ENCODE assay signal across 14 mouse cellular contexts in the genomic region with DNA sequence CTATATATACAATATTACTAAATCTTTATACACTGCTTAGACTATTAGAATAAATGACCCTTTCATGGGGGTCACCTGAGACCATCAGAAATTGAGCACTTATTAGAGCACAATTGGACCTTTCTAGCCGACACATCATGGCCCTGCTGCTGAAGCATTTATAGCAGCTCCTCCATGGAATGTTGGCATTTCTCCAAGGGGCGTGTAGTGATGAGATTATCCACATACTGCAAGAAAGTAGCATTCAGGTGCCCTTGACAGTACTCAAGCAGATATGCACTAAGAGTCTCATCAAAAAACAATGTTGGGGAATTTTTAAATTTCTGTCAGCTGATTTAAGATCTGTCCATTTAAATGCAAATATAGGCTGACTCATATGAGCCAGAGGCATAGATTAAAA.
DNase-seq lines count a peak whose midpoint lies in the region; ATAC-seq and TF ChIP-seq lines count a peak whose summit lies in the region.
"Had no signal": no experiment of that assay in that cellular context is flagged by ENCODE, and none has a peak within 500 bp of the region (broad histone marks: within the 10 kb centered on the region; RNA-seq: fewer than 3 reads in every experiment).

No protein-coding gene starts in this region.

- no peaks in the 10 kb centered on the region for H3K4me1 ChIP-seq in intestine, embryonic 15.5 days (replicated peaks)
- H3K4me1 ChIP-seq in intestine, postnatal 0 days (replicated peaks; ENCODE audit: control insufficient read depth, insufficient read depth, low read length): no peaks in the 10 kb centered on the region
- H3K4me1 ChIP-seq: hindbrain, embryonic 15.5 days; neural tube, embryonic 15.5 days had no signal

- DNase-seq in adrenal gland, postnatal 10 days: peak; percentile 9
- no peak for DNase-seq in adrenal gland, adult 8-10 months
- DNase-seq in urinary bladder, postnatal 14 days (ENCODE audit: low spot score): peak; percentile 10
- DNase-seq in urinary bladder, postnatal 10 days (ENCODE audit: low spot score): no peak
- DNase-seq in ovary, postnatal 14 days (ENCODE audit: low spot score): no peak
- DNase-seq: cerebellum, adult 9-10 months had no signal

- no peak overlapping the region for H3K4me2 ChIP-seq in intestine, embryonic 15.5 days (replicated peaks)
- no peak overlapping the region for H3K4me2 ChIP-seq in intestine, postnatal 0 days (replicated peaks; ENCODE audit: low read depth)
- H3K4me2 ChIP-seq: hindbrain, embryonic 15.5 days; liver, embryonic 11.5 days; midbrain, embryonic 11.5 days; neural tube, embryonic 15.5 days had no signal

- WGBS in intestine, embryonic 15.5 days: 15% methylated on average over 2 of the region's 2 CpGs
- 8% methylated on average over 2 of the region's 2 CpGs for WGBS in intestine, postnatal 0 days

- no peaks in the 10 kb centered on the region for H3K36me3 ChIP-seq in intestine, embryonic 15.5 days
- H3K36me3 ChIP-seq in intestine, postnatal 0 days (ENCODE audit: control insufficient read depth, insufficient read depth): no peaks in the 10 kb centered on the region
- H3K36me3 ChIP-seq: G1E; hindbrain, embryonic 15.5 days; neural tube, embryonic 15.5 days had no signal

- TF ChIP-seq CTCF in intestine, postnatal 0 days (IDR thresholded peaks at IDR 0.05; ENCODE audit: low read depth): no peak

- 0 out of 2 replicates have a peak, but pooled peaks have one; percentile 53 for ATAC-seq in intestine, embryonic 15.5 days
- ATAC-seq in intestine, postnatal 0 days: no peak
- no peak for ATAC-seq in CD4-positive, CD25-positive, alpha-beta regulatory T cell, adult 4 months

- H3K9me3 ChIP-seq in intestine, embryonic 15.5 days: no peaks in the 10 kb centered on the region
- H3K9me3 ChIP-seq in intestine, postnatal 0 days (ENCODE audit: control insufficient read depth): no peaks in the 10 kb centered on the region
- H3K9me3 ChIP-seq: G1E; hindbrain, embryonic 15.5 days; neural tube, embryonic 15.5 days had no signal

- no peak overlapping the region for H3K9ac ChIP-seq in intestine, embryonic 15.5 days
- no peak overlapping the region for H3K9ac ChIP-seq in intestine, postnatal 0 days (ENCODE audit: low read depth, low read length)
- H3K9ac ChIP-seq: hindbrain, embryonic 15.5 days; neural tube, embryonic 15.5 days had no signal

- no peak overlapping the region for H3K27ac ChIP-seq in intestine, embryonic 15.5 days
- H3K27ac ChIP-seq in intestine, postnatal 0 days (ENCODE audit: low read depth, low read length): no peak overlapping the region
- H3K27ac ChIP-seq: hindbrain, embryonic 15.5 days; neural tube, embryonic 15.5 days had no signal

- H3K4me3 ChIP-seq in intestine, embryonic 15.5 days (replicated peaks): no peak overlapping the region
- H3K4me3 ChIP-seq in intestine, postnatal 0 days (ENCODE audit: low read depth, low read length): no peak overlapping the region
- H3K4me3 ChIP-seq: hindbrain, embryonic 15.5 days; neural tube, embryonic 15.5 days had no signal

- H3K27me3 ChIP-seq in intestine, embryonic 15.5 days (replicated peaks): no peaks in the 10 kb centered on the region
- H3K27me3 ChIP-seq in intestine, postnatal 0 days (replicated peaks; ENCODE audit: control insufficient read depth, insufficient read depth, low read length): no peaks in the 10 kb centered on the region
- H3K27me3 ChIP-seq: hindbrain, embryonic 15.5 days; neural tube, embryonic 15.5 days had no signal

Comparison
In these comparisons a context has a peak if more than half of its experiments do, and no peak if none do; other contexts are left out.
1. DNase-seq: peak in adrenal gland, postnatal 10 days (single experiment) and urinary bladder, postnatal 14 days (single experiment); none in adrenal gland, adult 8-10 months (single experiment), urinary bladder, postnatal 10 days (single experiment) and ovary, postnatal 14 days (single experiment).